Mouse (Mus musculus): Measurements from ENCODE around the gene Aip. TPM values are rescaled to one million over a fixed set of nuclear protein-coding genes. Genes with fewer than 3 reads are reported as not detected.

Gene Aip
- polyA plus RNA-seq, 1 experiment: 59.8 TPM

GRCm38 (mm10) chr19:4112063-4112960 is 13.3 kb downstream of the Aip start:
- H3K27me3 ChIP-seq (ENCODE audit: control insufficient read depth, insufficient read depth, low read length): no peaks in the 10 kb centered on the region
- WGBS: 94% methylated on average over 26 of the region's 26 CpGs
- TF ChIP-seq POLR2A (IDR thresholded peaks at IDR 0.05; ENCODE audit: low read depth, low read length) (no peak), CTCF (IDR thresholded peaks at IDR 0.05; ENCODE audit: extremely low read depth, insufficient read length, insufficient replicate concordance, low read depth, low read length) (no peak)
- H3K36me3 ChIP-seq (ENCODE audit: control insufficient read depth, insufficient read depth, low read length): peaks cover 53% of the 10 kb centered on the region
- peak overlapping the region; percentile 99 for H3K27ac ChIP-seq (ENCODE audit: insufficient read depth, low read depth, low read length)
- H3K4me1 ChIP-seq (ENCODE audit: control insufficient read depth, insufficient read depth, insufficient read length, low read length): peaks cover 33% of the 10 kb centered on the region
- no peak overlapping the region for H3K4me3 ChIP-seq (ENCODE audit: low read depth, low read length)

- 88% methylated on average over 9 of the region's 9 CpGs for WGBS
- TF ChIP-seq POLR2A (IDR thresholded peaks at IDR 0.05; ENCODE audit: low read depth, low read length) (no peak), CTCF (IDR thresholded peaks at IDR 0.05; ENCODE audit: extremely low read depth, insufficient read length, insufficient replicate concordance, low read depth, low read length) (no peak)
- H3K4me1 ChIP-seq (ENCODE audit: control insufficient read depth, insufficient read depth, insufficient read length, low read length): peaks cover 16% of the 10 kb centered on the region
- H3K27me3 ChIP-seq (ENCODE audit: control insufficient read depth, insufficient read depth, low read length): no peaks in the 10 kb centered on the region
- H3K27ac ChIP-seq (ENCODE audit: insufficient read depth, low read depth, low read length): no peak overlapping the region
- H3K36me3 ChIP-seq (ENCODE audit: control insufficient read depth, insufficient read depth, low read length): peaks cover 60% of the 10 kb centered on the region
- no peak overlapping the region for H3K4me3 ChIP-seq (ENCODE audit: low read depth, low read length)
These were observed 17.1 kb downstream of the Aip start for GRCm38 (mm10) chr19:4108535-4108934.

GRCm38 (mm10) chr19:4106654-4107053 is 19.0 kb downstream of the Aip start:
- peaks cover 53% of the 10 kb centered on the region for H3K36me3 ChIP-seq (ENCODE audit: control insufficient read depth, insufficient read depth, low read length)
- H3K4me3 ChIP-seq (ENCODE audit: low read depth, low read length): no peak overlapping the region
- H3K27me3 ChIP-seq (ENCODE audit: control insufficient read depth, insufficient read depth, low read length): no peaks in the 10 kb centered on the region
- 94% methylated on average over 14 of the region's 14 CpGs for WGBS
- H3K27ac ChIP-seq (ENCODE audit: insufficient read depth, low read depth, low read length): no peak overlapping the region
- H3K4me1 ChIP-seq (ENCODE audit: control insufficient read depth, insufficient read depth, insufficient read length, low read length): no peaks in the 10 kb centered on the region
- TF ChIP-seq CTCF (IDR thresholded peaks at IDR 0.05; ENCODE audit: extremely low read depth, insufficient read length, insufficient replicate concordance, low read depth, low read length) (no peak), POLR2A (IDR thresholded peaks at IDR 0.05; ENCODE audit: low read depth, low read length) (no peak)

GRCm38 (mm10) chr19:4104675-4105194 is 20.9 kb downstream of the Aip start:
- no peaks in the 10 kb centered on the region for H3K27me3 ChIP-seq (ENCODE audit: control insufficient read depth, insufficient read depth, low read length)
- H3K4me1 ChIP-seq (ENCODE audit: control insufficient read depth, insufficient read depth, insufficient read length, low read length): peaks cover 6% of the 10 kb centered on the region
- peaks cover 45% of the 10 kb centered on the region for H3K36me3 ChIP-seq (ENCODE audit: control insufficient read depth, insufficient read depth, low read length)
- WGBS: 94% methylated on average over 16 of the region's 16 CpGs
- no peak overlapping the region for H3K4me3 ChIP-seq (ENCODE audit: low read depth, low read length)
- H3K27ac ChIP-seq (ENCODE audit: insufficient read depth, low read depth, low read length): no peak overlapping the region
- TF ChIP-seq CTCF (IDR thresholded peaks at IDR 0.05; ENCODE audit: extremely low read depth, insufficient read length, insufficient replicate concordance, low read depth, low read length) (no peak), POLR2A (IDR thresholded peaks at IDR 0.05; ENCODE audit: low read depth, low read length) (no peak)

DNA sequence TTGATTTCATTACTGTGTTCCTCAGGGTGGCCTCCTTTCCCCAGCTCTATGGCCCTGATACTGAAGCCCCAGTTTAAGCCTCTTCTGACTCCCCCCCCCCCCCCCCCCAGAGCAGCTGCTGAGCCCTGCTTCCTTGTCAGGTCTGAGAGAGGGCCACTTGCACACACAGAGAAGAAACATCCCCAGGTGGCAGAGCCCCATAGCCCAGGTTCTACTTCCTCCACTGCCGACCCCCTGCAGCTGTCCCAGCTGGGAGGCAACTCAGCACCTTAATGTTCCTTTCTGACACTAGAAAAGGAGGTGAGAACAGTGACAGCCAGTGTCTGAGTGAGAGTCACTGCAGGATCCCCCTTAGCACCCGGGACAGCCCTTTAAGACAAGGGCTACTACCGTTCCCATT is 21.9 kb downstream of the Aip start:
- H3K4me1 ChIP-seq (ENCODE audit: control insufficient read depth, insufficient read depth, insufficient read length, low read length): peaks cover 11% of the 10 kb centered on the region
- 75% methylated on average over 3 of the region's 3 CpGs for WGBS
- no peak overlapping the region for H3K27ac ChIP-seq (ENCODE audit: insufficient read depth, low read depth, low read length)
- H3K4me3 ChIP-seq (ENCODE audit: low read depth, low read length): no peak overlapping the region
- H3K27me3 ChIP-seq (ENCODE audit: control insufficient read depth, insufficient read depth, low read length): no peaks in the 10 kb centered on the region
- TF ChIP-seq CTCF (IDR thresholded peaks at IDR 0.05; ENCODE audit: extremely low read depth, insufficient read length, insufficient replicate concordance, low read depth, low read length) (no peak), POLR2A (IDR thresholded peaks at IDR 0.05; ENCODE audit: low read depth, low read length) (no peak)
- peaks cover 43% of the 10 kb centered on the region for H3K36me3 ChIP-seq (ENCODE audit: control insufficient read depth, insufficient read depth, low read length)

DNA sequence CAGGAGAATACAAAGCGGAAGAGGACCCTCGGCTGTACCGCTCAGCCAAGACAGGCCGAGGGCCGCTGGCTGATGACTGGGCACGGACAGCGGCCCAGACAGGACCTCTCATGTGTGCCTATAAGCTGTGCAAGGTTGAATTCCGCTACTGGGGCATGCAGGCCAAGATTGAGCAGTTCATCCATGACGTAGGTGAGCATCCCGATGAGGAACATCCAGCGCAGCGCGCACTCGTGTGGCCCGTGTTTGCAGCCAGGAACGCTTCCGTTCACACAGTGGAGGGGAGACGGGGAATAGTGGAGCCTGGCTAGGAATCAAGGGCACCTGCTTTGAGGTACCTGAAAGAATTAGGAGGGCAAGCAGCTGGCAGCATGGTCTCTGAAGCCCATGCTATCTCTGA is 22.4 kb downstream of the Aip start:
- 96% methylated on average over 18 of the region's 18 CpGs for WGBS
- Histone ChIP-seq H3K4me3 (ENCODE audit: low read depth, low read length) (no peak overlapping the region), H3K36me3 (ENCODE audit: control insufficient read depth, insufficient read depth, low read length) (peaks cover 44% of the 10 kb centered on the region), H3K4me1 (ENCODE audit: control insufficient read depth, insufficient read depth, insufficient read length, low read length) (peaks cover 16% of the 10 kb centered on the region), H3K27me3 (ENCODE audit: control insufficient read depth, insufficient read depth, low read length) (no peaks in the 10 kb centered on the region), H3K27ac (ENCODE audit: insufficient read depth, low read depth, low read length) (no peak overlapping the region)
- TF ChIP-seq CTCF (IDR thresholded peaks at IDR 0.05; ENCODE audit: extremely low read depth, insufficient read length, insufficient replicate concordance, low read depth, low read length) (no peak), POLR2A (IDR thresholded peaks at IDR 0.05; ENCODE audit: low read depth, low read length) (no peak)

GRCm38 (mm10) chr19:4102626-4103025 is 23.0 kb downstream of the Aip start:
- Histone ChIP-seq H3K4me1 (ENCODE audit: control insufficient read depth, insufficient read depth, insufficient read length, low read length) (peaks cover 22% of the 10 kb centered on the region), H3K27me3 (ENCODE audit: control insufficient read depth, insufficient read depth, low read length) (no peaks in the 10 kb centered on the region), H3K36me3 (ENCODE audit: control insufficient read depth, insufficient read depth, low read length) (peaks cover 41% of the 10 kb centered on the region), H3K4me3 (ENCODE audit: low read depth, low read length) (no peak overlapping the region), H3K27ac (ENCODE audit: insufficient read depth, low read depth, low read length) (no peak overlapping the region)
- WGBS: 91% methylated on average over 12 of the region's 12 CpGs
- TF ChIP-seq POLR2A (IDR thresholded peaks at IDR 0.05; ENCODE audit: low read depth, low read length): no peak
- no peak for TF ChIP-seq CTCF (IDR thresholded peaks at IDR 0.05; ENCODE audit: extremely low read depth, insufficient read length, insufficient replicate concordance, low read depth, low read length)
